Mouse (Mus musculus) hindbrain, embryonic 10.5 days (tissue): ENCODE data around the gene Zfpl1. TPM values are rescaled to one million over a fixed set of nuclear protein-coding genes. Genes with fewer than 3 reads are reported as not detected.
"Not testable (repeated sequence)": the region's sequence is repeated elsewhere in the genome, so short reads cannot be mapped to it uniquely, and the experiment has no call there.

Experiments
- DNase-seq: peaks from one replicate; pipeline ENCODE4 v3.0.0-alpha.2; 2017; ENCODE audit warnings: low spot score
- H3K27ac ChIP-seq: fragments of 300-500 bp; sonication (generic); 2 replicates; pipeline ENCODE4 v1.5.1; 2016; ENCODE audit warnings: mild to moderate bottlenecking, moderate library complexity
- H3K27me3 ChIP-seq: fragments of 300-500 bp; sonication (generic); 2 replicates; pipeline ENCODE4 v1.6.1; 2016; ENCODE audit warnings: mild to moderate bottlenecking; ENCODE audit not compliant: poor library complexity, insufficient read depth, severe bottlenecking
- H3K36me3 ChIP-seq: fragments of 300-500 bp; sonication (generic); 2 replicates; pipeline ENCODE4 v1.6.1; 2016; ENCODE audit warnings: mild to moderate bottlenecking, moderate library complexity
- H3K4me1 ChIP-seq: fragments of 300-500 bp; sonication (generic); replicated peaks from 2 replicates; pipeline ENCODE4 v1.6.1; 2016; ENCODE audit warnings: mild to moderate bottlenecking
- H3K4me3 ChIP-seq: fragments of 300-500 bp; sonication (generic); 2 replicates; pipeline ENCODE4 v1.5.1; 2016; ENCODE audit warnings: mild to moderate bottlenecking, moderate library complexity
- H3K9me3 ChIP-seq: fragments of 300-500 bp; sonication (generic); 2 replicates; pipeline ENCODE4 v1.6.1; 2016; ENCODE audit warnings: mild to moderate bottlenecking, moderate library complexity
- WGBS: fragments of 180-500 bp; shearing (Covaris S2); methylation state at CpG from one replicate; pipeline ENCODE4 v1.1.7; 2016; 5-methylcytosine and 5-hydroxymethylcytosine counted together
- polyA plus RNA-seq: library from polyadenylated mRNA; unstranded; fragments of >200 nt; fragmentation: Nextera tagmentation; extraction: Ambion mirVana; gene quantifications from 2 replicates; pipeline ENCODE4 v1.2.1, GENCODE M21; 2016

The Zfpl1 gene
- polyA plus RNA-seq, 1 experiment from 2014 or later, result 87.1 TPM

DNA sequence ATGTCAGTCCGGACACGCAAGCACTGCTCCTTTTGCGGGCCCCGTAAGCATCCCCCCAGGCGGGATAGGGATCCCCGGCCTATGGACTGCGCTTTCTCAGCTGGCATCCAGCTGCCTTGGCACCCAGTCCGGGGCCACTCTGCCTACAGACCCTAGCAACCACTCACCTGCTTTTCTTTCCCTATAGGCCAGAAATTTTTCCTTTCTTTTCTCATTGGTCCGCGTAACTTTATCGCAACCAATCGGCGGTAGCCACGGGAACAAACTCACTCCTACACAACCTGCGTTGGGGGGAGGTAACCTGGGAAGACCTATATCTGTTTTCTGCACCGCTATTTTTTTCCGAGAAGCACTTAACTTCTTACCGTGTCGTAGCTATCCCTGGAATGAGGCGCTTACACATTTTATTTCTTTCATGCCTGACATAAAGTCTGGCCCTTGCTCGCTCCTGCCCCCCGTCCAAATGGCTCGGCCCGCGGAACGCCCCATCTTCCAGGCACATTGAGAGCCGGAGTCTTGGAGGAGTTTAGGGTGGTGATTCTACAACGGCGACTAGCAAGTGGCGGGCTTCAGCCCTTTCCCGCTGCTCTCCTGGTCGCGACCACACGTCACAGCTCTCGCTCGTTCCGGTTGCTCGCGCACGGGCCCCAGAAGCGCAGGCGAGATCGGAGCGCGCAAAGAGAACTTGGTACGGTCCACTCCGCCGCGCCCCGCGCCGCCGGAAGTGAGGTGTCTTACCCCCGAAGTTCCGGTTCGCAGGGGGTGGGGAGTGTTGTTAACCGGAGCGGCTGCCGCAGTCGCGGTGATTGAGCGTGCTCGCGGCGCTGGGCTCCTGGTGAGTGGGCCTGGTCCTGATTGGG lies 38.2 kb downstream of the Zfpl1 start, which contains the start of gene Syvn1:
Gene Syvn1, plus strand, starts transcription at position 283 of the 860 bp plus-strand sequence.
- Histone ChIP-seq H3K4me3 (peak within 1 kb of the TSS; percentile 92), H3K27ac (peak within 1 kb of the TSS; percentile 99), H3K4me1 (peaks cover 38% of the 10 kb centered on the region), H3K9me3 (no peaks in the 10 kb centered on the region), H3K27me3 (no peaks in the 10 kb centered on the region), H3K36me3 (peaks cover 42% of the 10 kb centered on the region)
- WGBS, result under 1% methylated on average over 65 of the region's 65 CpGs
- peak; percentile 92 for DNase-seq

- no peak for DNase-seq
- WGBS, result 24% methylated on average over 20 of the region's 20 CpGs
- peak overlapping the region; percentile 92 for H3K4me3 ChIP-seq
These were observed 39.1 kb downstream of the Zfpl1 start for GRCm38 (mm10) chr19:6045366-6046293.

DNA sequence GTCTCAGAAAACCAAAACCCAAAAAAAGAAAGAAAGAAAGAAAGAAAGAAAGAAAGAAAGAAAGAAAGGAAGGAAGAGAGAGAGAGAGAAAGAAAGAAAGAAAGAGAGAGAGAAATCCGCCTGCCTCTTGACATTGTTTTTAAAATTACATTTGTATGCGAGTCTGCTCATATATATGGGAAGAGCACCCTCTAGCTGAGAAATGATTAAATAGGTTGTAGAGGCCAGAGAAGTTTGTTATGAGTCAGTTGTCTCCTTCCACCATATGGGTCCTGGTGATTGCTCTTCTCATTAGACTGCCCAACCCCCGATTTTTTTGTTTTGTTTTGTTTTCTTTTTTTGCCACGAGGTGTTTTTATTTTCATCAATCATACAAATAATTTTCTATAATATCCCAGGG lies 40.7 kb downstream of the Zfpl1 start:
- peaks cover 18% of the 10 kb centered on the region for H3K36me3 ChIP-seq
- H3K4me1 ChIP-seq, result peaks cover 41% of the 10 kb centered on the region
- not testable (repeated sequence) for DNase-seq, H3K27me3 ChIP-seq, H3K27ac ChIP-seq, H3K9me3 ChIP-seq, H3K4me3 ChIP-seq
- 75% methylated on average over 4 of the region's 4 CpGs for WGBS

More at GRCm38 (mm10) chr19:6045366-6046293, 39.1 kb downstream of the Zfpl1 start:
- Histone ChIP-seq H3K36me3 (peaks cover 33% of the 10 kb centered on the region), H3K27ac (peak overlapping the region; percentile 99), H3K4me1 (peaks cover 41% of the 10 kb centered on the region), H3K27me3 (no peaks in the 10 kb centered on the region), H3K9me3 (no peaks in the 10 kb centered on the region)

DNA sequence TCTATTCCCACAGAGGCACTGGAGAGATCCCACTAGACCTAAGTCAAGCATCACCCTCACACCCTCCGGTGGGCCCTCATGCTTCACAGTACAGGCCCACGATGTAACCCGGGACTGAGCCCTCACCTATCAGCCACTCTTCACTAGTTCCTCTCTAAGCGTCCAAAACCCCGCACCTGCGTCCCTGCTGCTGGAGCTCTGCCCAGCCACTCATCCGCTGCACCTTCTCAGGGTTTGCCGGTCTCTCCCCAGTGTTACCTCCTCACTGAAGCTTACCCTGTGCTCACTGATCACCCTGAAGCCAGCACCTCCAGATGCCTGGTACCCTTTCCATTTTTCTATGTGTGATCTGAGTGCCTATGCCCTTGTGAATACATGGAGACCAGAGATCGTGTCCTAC lies 42.5 kb downstream of the Zfpl1 start:
- no peak overlapping the region for H3K4me3 ChIP-seq
- peaks cover 4% of the 10 kb centered on the region; the same call in 1 of the 2 replicates for H3K36me3 ChIP-seq
- DNase-seq, result no peak
- WGBS, result 81% methylated on average over 9 of the region's 9 CpGs
- no peaks in the 10 kb centered on the region for H3K27me3 ChIP-seq
- peak overlapping the region; percentile 56; the same call in 1 of the 2 replicates for H3K27ac ChIP-seq
- peaks cover 24% of the 10 kb centered on the region for H3K4me1 ChIP-seq
- no peaks in the 10 kb centered on the region for H3K9me3 ChIP-seq

DNA sequence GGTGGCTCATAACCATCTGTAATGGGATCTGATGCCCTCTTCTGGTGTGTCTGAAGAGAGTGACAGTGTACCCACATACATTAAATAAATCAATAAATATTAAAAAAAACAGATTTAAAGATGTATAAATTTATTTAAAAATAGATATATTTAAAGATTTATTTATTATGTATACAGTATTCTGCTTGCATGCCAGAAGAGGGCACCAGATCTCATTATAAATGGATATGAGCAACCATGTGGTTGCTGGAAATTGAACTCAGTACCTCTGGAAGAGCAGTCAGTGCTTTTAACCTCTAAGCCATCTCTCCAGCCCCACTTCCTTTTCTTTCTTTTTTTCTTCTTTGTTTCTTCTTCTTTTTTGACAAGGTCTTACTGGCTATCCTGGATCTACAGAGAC lies 44.8 kb downstream of the Zfpl1 start:
- Histone ChIP-seq H3K4me1 (peaks cover 12% of the 10 kb centered on the region; the same call in 1 of the 2 replicates), H3K36me3 (peaks cover 4% of the 10 kb centered on the region; the same call in 1 of the 2 replicates), H3K4me3 (no peak overlapping the region), H3K27me3 (no peaks in the 10 kb centered on the region), H3K27ac (no peak overlapping the region), H3K9me3 (no peaks in the 10 kb centered on the region)
- DNase-seq, result no peak

GRCm38 (mm10) chr19:6038326-6038725 lies 46.4 kb downstream of the Zfpl1 start:
- no peak overlapping the region for H3K4me3 ChIP-seq
- no peak overlapping the region for H3K27ac ChIP-seq
- no peaks in the 10 kb centered on the region for H3K9me3 ChIP-seq
- no peaks in the 10 kb centered on the region for H3K36me3 ChIP-seq
- H3K27me3 ChIP-seq, result no peaks in the 10 kb centered on the region
- 82% methylated on average over 7 of the region's 7 CpGs for WGBS
- no peak for DNase-seq
- H3K4me1 ChIP-seq, result peaks cover 11% of the 10 kb centered on the region; the same call in 1 of the 2 replicates

GRCm38 (mm10) chr19:6037695-6038094 lies 47.1 kb downstream of the Zfpl1 start:
- no peak overlapping the region for H3K27ac ChIP-seq
- H3K4me1 ChIP-seq, result peaks cover 11% of the 10 kb centered on the region; the same call in 1 of the 2 replicates
- H3K36me3 ChIP-seq, result no peaks in the 10 kb centered on the region
- no peaks in the 10 kb centered on the region for H3K27me3 ChIP-seq
- H3K4me3 ChIP-seq, result no peak overlapping the region
- H3K9me3 ChIP-seq, result no peaks in the 10 kb centered on the region
- DNase-seq, result no peak

DNA sequence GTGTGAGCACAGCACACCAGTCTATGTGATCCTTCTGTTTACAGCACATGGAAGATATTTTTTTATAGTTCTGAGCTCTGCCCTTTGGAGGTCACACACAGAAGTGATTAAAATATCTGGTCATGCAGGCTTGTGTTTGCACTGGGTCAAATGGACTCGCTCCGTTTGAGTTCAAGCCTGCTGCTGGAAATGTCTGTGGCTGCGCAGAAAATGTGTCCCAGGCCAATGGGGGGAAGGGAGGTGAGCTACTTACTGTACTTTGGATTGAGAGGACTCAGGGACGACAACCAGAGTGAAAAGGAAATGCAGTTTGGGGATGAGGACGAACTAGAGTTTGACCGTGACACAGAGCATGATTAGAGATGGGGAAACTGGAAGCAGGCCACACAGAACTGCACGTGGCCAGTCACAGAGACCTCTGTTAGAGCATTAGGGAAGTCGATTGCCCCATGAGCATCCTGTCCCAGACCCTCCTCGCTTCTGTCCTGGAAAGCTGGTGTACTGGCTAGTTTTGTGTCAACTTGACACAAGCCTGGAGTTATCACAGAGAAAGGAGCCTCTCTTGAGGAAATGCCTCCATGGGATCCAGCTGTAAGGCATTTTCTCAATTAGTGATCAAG lies 48.7 kb downstream of the Zfpl1 start:
- H3K27ac ChIP-seq, result no peak overlapping the region
- H3K36me3 ChIP-seq, result no peaks in the 10 kb centered on the region
- H3K9me3 ChIP-seq, result no peaks in the 10 kb centered on the region
- no peaks in the 10 kb centered on the region for H3K27me3 ChIP-seq
- no peaks in the 10 kb centered on the region for H3K4me1 ChIP-seq
- DNase-seq, result no peak
- WGBS, result 78% methylated on average over 9 of the region's 9 CpGs
- no peak overlapping the region for H3K4me3 ChIP-seq

Other genes starting within 250 kb of the Zfpl1 start
- 37.2 and 37.8 TPM in 2 replicates for gene Frmd8, start 209.7 kb downstream of the Zfpl1 start, polyA plus RNA-seq
- 2.8 TPM in 2 replicates for gene Slc25a45, start 207.1 kb downstream of the Zfpl1 start, polyA plus RNA-seq
- 9.9 and 11.3 TPM in 2 replicates for gene Tigd3, start 190.8 kb downstream of the Zfpl1 start, polyA plus RNA-seq
- gene Dpf2, start 171.9 kb downstream of the Zfpl1 start, polyA plus RNA-seq, result 225 TPM in 2 replicates
- gene Cdc42ep2, start 160.1 kb downstream of the Zfpl1 start, polyA plus RNA-seq, result 2.0 and 2.9 TPM in 2 replicates
- gene Pola2, start 120.8 kb downstream of the Zfpl1 start, polyA plus RNA-seq, result 83.7 and 110 TPM in 2 replicates
- gene Slc22a20, start 98.8 kb downstream of the Zfpl1 start, polyA plus RNA-seq, result not detected in 2 replicates
- gene Capn1, start 69.1 kb downstream of the Zfpl1 start, polyA plus RNA-seq, result 5.9 and 6.5 TPM in 2 replicates
- 37.0 and 39.2 TPM in 2 replicates for gene Syvn1, start 38.4 kb downstream of the Zfpl1 start, polyA plus RNA-seq
- 77.8 and 81.7 TPM in 2 replicates for gene Mrpl49, start 27.2 kb downstream of the Zfpl1 start, polyA plus RNA-seq
- 764 and 815 TPM in 2 replicates for gene Fau, start 27.1 kb downstream of the Zfpl1 start, polyA plus RNA-seq
- 38.3 and 41.9 TPM in 2 replicates for gene Znhit2, start 23.8 kb downstream of the Zfpl1 start, polyA plus RNA-seq
- 37.2 and 41.3 TPM in 2 replicates for gene Tm7sf2, start 16.6 kb downstream of the Zfpl1 start, polyA plus RNA-seq
- 70.2 and 74.9 TPM in 2 replicates for gene Vps51, start 7.7 kb downstream of the Zfpl1 start, polyA plus RNA-seq
- gene Tmem262, start 4.9 kb downstream of the Zfpl1 start, polyA plus RNA-seq, result not detected in 2 replicates
- gene Gm28374, start 2.7 kb downstream of the Zfpl1 start, polyA plus RNA-seq, result 2.4 and 2.6 TPM in 2 replicates
- 57.7 and 65.4 TPM in 2 replicates for gene Cdca5, start within 50 bp of the Zfpl1 start, polyA plus RNA-seq
- gene AC131692.1, start 9.5 kb upstream of the Zfpl1 start, polyA plus RNA-seq, result 0.38 and 0.83 TPM in 2 replicates
- 0.64 and 0.90 TPM in 2 replicates for gene Naaladl1, start 20.8 kb upstream of the Zfpl1 start, polyA plus RNA-seq
- 70.0 and 70.1 TPM in 2 replicates for gene Sac3d1, start 33.7 kb upstream of the Zfpl1 start, polyA plus RNA-seq
- 27.0 and 35.1 TPM in 2 replicates for gene Snx15, start 43.3 kb upstream of the Zfpl1 start, polyA plus RNA-seq
- 0.09 TPM in 1 of 2 replicates, not detected in the other for gene Batf2, start 56.0 kb upstream of the Zfpl1 start, polyA plus RNA-seq
- 125 and 130 TPM in 2 replicates for gene Arl2, start 56.6 kb upstream of the Zfpl1 start, polyA plus RNA-seq
- 0.12 TPM in 1 of 2 replicates, not detected in the other for gene Majin, start 99.4 kb upstream of the Zfpl1 start, polyA plus RNA-seq
- 0.57 TPM in 1 of 2 replicates, not detected in the other for gene Gpha2, start 141.4 kb upstream of the Zfpl1 start, polyA plus RNA-seq
- 37.8 and 53.8 TPM in 2 replicates for gene Ppp2r5b, start 150.9 kb upstream of the Zfpl1 start, polyA plus RNA-seq
- gene Atg2a, start 156.7 kb upstream of the Zfpl1 start, polyA plus RNA-seq, result 10.3 and 14.9 TPM in 2 replicates
- gene Ehd1, start 191.8 kb upstream of the Zfpl1 start, polyA plus RNA-seq, result 87.8 and 103 TPM in 2 replicates
- gene Cdc42bpg, start 221.5 kb upstream of the Zfpl1 start, polyA plus RNA-seq, result 0.29 and 0.37 TPM in 2 replicates